In the genomic region with DNA sequence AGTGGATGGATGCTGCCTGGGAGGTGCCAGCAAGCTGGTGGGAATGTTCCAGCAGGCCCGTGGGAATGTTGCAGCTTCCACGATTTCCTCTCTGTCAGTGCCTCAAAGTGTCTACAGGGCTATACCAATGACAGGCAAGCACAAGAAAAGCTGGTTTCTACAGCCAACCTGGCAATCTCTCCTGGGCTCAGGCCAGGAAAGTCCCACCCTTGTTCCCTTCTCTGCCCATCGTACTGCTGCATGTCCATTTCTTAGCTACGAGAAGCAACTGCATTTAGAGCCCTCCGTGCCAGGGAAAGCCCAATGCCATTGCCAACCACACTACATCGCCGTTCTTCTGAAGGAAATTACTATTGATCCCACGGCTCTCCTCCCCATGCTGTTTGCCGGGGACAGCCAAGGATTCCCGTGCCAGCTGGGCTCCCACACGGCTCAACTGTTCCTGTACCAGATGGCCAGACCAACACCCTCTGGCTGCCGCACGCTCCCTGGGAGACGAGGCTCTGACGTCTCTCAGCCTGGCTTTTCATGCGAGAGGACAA, we compare ENCODE assay signal across 10 mouse cellular contexts.
DNase-seq lines count a peak whose midpoint lies in the region; ATAC-seq and TF ChIP-seq lines count a peak whose summit lies in the region.
"Had no signal": no experiment of that assay in that cellular context is flagged by ENCODE, and none has a peak within 500 bp of the region (broad histone marks: within the 10 kb centered on the region; RNA-seq: fewer than 3 reads in every experiment).

No protein-coding gene starts in this region.

- peaks cover 13% of the 10 kb centered on the region for H3K4me1 ChIP-seq in hindbrain, embryonic 15.5 days (replicated peaks)
- peaks cover 12% of the 10 kb centered on the region for H3K4me1 ChIP-seq in hindbrain, embryonic 12.5 days

- H3K36me3 ChIP-seq in hindbrain, embryonic 15.5 days = no peaks in the 10 kb centered on the region
- H3K36me3 ChIP-seq in hindbrain, embryonic 12.5 days = no peaks in the 10 kb centered on the region

- no peak overlapping the region for H3K9ac ChIP-seq in hindbrain, embryonic 15.5 days
- no peak overlapping the region for H3K9ac ChIP-seq in hindbrain, embryonic 12.5 days

- DNase-seq in cerebellum, postnatal 14 days = peak; percentile 75 to 79
- DNase-seq in layer of hippocampus, adult 2 months (ENCODE audit: low spot score in 2 of 2) = peak; percentile 65 to 71
- DNase-seq in right cerebral cortex, adult 2 months (ENCODE audit: low spot score in 2 of 2) = peak; percentile 53 to 65
- no peak for DNase-seq in lung, postnatal 25 days (ENCODE audit: low spot score)
- DNase-seq in adrenal gland, postnatal 36 days = no peak
- DNase-seq in heart, adult 9 months (ENCODE audit: low spot score in 2 of 2) = no peak

- H3K27ac ChIP-seq in hindbrain, embryonic 15.5 days (replicated peaks) = no peak overlapping the region
- no peak overlapping the region for H3K27ac ChIP-seq in hindbrain, embryonic 12.5 days
- no peak overlapping the region for H3K27ac ChIP-seq in layer of hippocampus, adult 2 months
- H3K27ac ChIP-seq: stomach, postnatal 0 days had no signal

- peak; percentile 46; the same call in 1 of the 2 replicates for ATAC-seq in hindbrain, embryonic 15.5 days (ENCODE audit: low FRiP score, low read depth)
- no peak for ATAC-seq in hindbrain, embryonic 12.5 days (ENCODE audit: low FRiP score)

- no peak overlapping the region for H3K4me2 ChIP-seq in hindbrain, embryonic 15.5 days
- no peak overlapping the region for H3K4me2 ChIP-seq in hindbrain, embryonic 12.5 days (replicated peaks)

- peaks cover 16% of the 10 kb centered on the region for H3K27me3 ChIP-seq in hindbrain, embryonic 15.5 days
- H3K27me3 ChIP-seq in hindbrain, embryonic 12.5 days = peaks cover 65% of the 10 kb centered on the region

- 44% methylated on average over 16 of the region's 16 CpGs for WGBS in hindbrain, embryonic 15.5 days
- WGBS in hindbrain, embryonic 12.5 days = 52% methylated on average over 16 of the region's 16 CpGs

- TF ChIP-seq CTCF in layer of hippocampus, adult 2 months (conservative IDR thresholded peaks at IDR 0.05) = no peak

- H3K9me3 ChIP-seq in hindbrain, embryonic 15.5 days = no peaks in the 10 kb centered on the region
- H3K9me3 ChIP-seq in hindbrain, embryonic 12.5 days (replicated peaks) = no peaks in the 10 kb centered on the region

- no peak overlapping the region for H3K4me3 ChIP-seq in hindbrain, embryonic 15.5 days
- H3K4me3 ChIP-seq in hindbrain, embryonic 12.5 days = no peak overlapping the region
- no peak overlapping the region for H3K4me3 ChIP-seq in layer of hippocampus, adult 2 months
- H3K4me3 ChIP-seq: erythroblast, embryonic 14.5 days had no signal

Comparison
In these comparisons a context has a peak if more than half of its experiments do, and no peak if none do; other contexts are left out.
1. DNase-seq: peak in cerebellum, postnatal 14 days (2 of 2), layer of hippocampus, adult 2 months (2 of 2) and right cerebral cortex, adult 2 months (2 of 2); none in lung, postnatal 25 days (single experiment), adrenal gland, postnatal 36 days (0 of 2) and heart, adult 9 months (0 of 2).